In the genomic region with DNA sequence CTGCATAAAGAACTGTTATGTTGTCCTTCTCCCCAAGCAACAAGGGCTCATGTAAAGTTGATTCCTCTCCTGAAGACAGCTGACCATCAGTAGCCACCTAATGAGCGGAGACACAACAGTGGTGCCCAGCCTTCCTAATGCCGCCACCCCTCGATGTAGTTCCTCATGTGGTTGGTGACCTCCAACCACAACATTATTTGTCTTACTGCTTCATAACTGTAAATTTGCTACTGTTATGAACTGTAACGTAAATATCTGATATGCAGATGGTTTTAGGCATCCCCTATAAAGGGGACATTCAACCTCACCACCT, we compare ENCODE assay signal across 31 mouse cellular contexts.
"Had no signal": no experiment of that assay in that cellular context is flagged by ENCODE, and none has a peak within 500 bp of the region (broad histone marks: within the 10 kb centered on the region; RNA-seq: fewer than 3 reads in every experiment).

No protein-coding gene starts in this region.

- H3K4me1 ChIP-seq: liver, embryonic 12.5 days; liver, embryonic 13.5 days; liver, embryonic 15.5 days; lung, embryonic 15.5 days; megakaryocyte, embryonic 14.5 days; midbrain, embryonic 10.5 days; midbrain, embryonic 12.5 days; midbrain, embryonic 15.5 days; neural tube, embryonic 13.5 days had no signal

- H3K4me2 ChIP-seq: limb, embryonic 12.5 days; limb, embryonic 13.5 days; limb, embryonic 15.5 days; liver, embryonic 11.5 days; liver, embryonic 12.5 days; liver, embryonic 13.5 days; liver, embryonic 15.5 days; lung, embryonic 14.5 days; lung, embryonic 15.5 days; midbrain, embryonic 12.5 days; midbrain, embryonic 15.5 days; neural tube, embryonic 12.5 days; neural tube, embryonic 13.5 days had no signal

- H3K9me3 ChIP-seq: limb, embryonic 10.5 days; limb, embryonic 12.5 days; limb, embryonic 13.5 days; limb, embryonic 15.5 days; liver, embryonic 12.5 days; liver, embryonic 13.5 days; liver, embryonic 15.5 days; lung, embryonic 15.5 days; megakaryocyte, embryonic 14.5 days; midbrain, embryonic 10.5 days; midbrain, embryonic 12.5 days; midbrain, embryonic 15.5 days; neural tube, embryonic 12.5 days; neural tube, embryonic 13.5 days had no signal

- DNase-seq: left cerebral cortex, postnatal 4 days; liver; liver, embryonic 13.5 days; liver, postnatal 0 days; lung, adult 18-20 months; lung, adult 2 months; lung, embryonic 14.5 days; lung, postnatal 10 days; lung, postnatal 14 days; lung, postnatal 36 days; lung, postnatal 4 days; midbrain, embryonic 14.5 days had no signal

- H3K9ac ChIP-seq: limb, embryonic 12.5 days; limb, embryonic 13.5 days; limb, embryonic 15.5 days; liver, embryonic 12.5 days; liver, embryonic 13.5 days; liver, embryonic 14.5 days; liver, embryonic 15.5 days; liver, postnatal 0 days; lung, embryonic 14.5 days; lung, embryonic 15.5 days; midbrain, embryonic 12.5 days; midbrain, embryonic 15.5 days; neural tube, embryonic 12.5 days; neural tube, embryonic 13.5 days had no signal

- H3K27ac ChIP-seq: limb, embryonic 10.5 days; limb, embryonic 12.5 days; limb, embryonic 13.5 days; limb, embryonic 15.5 days; liver, embryonic 12.5 days; liver, embryonic 13.5 days; liver, embryonic 14.5 days; liver, embryonic 15.5 days; lung, embryonic 15.5 days; macrophage; midbrain, embryonic 10.5 days; midbrain, embryonic 12.5 days; midbrain, embryonic 15.5 days; neural tube, embryonic 12.5 days; neural tube, embryonic 13.5 days had no signal

- ATAC-seq: liver, embryonic 12.5 days; liver, postnatal 0 days; lung, postnatal 0 days; midbrain, embryonic 15.5 days; midbrain, embryonic 16.5 days had no signal

- H3K27me3 ChIP-seq: limb, embryonic 12.5 days; limb, embryonic 13.5 days; limb, embryonic 15.5 days; liver, embryonic 12.5 days; liver, embryonic 13.5 days; liver, embryonic 15.5 days; lung, embryonic 15.5 days; megakaryocyte, embryonic 14.5 days; midbrain, embryonic 12.5 days; midbrain, embryonic 15.5 days; neural tube, embryonic 12.5 days; neural tube, embryonic 13.5 days had no signal

- H3K4me3 ChIP-seq: limb, embryonic 10.5 days; limb, embryonic 12.5 days; limb, embryonic 13.5 days; limb, embryonic 15.5 days; liver, embryonic 12.5 days; liver, embryonic 13.5 days; liver, embryonic 15.5 days; lung, embryonic 15.5 days; megakaryocyte, embryonic 14.5 days; midbrain, embryonic 10.5 days; midbrain, embryonic 12.5 days; midbrain, embryonic 15.5 days; myocyte; neural tube, embryonic 12.5 days; neural tube, embryonic 13.5 days had no signal

- H3K36me3 ChIP-seq: limb, embryonic 10.5 days; limb, embryonic 12.5 days; limb, embryonic 13.5 days; limb, embryonic 15.5 days; liver, embryonic 12.5 days; liver, embryonic 13.5 days; liver, embryonic 15.5 days; lung, embryonic 15.5 days; midbrain, embryonic 10.5 days; midbrain, embryonic 12.5 days; midbrain, embryonic 15.5 days; neural tube, embryonic 12.5 days; neural tube, embryonic 13.5 days had no signal
